Mouse (Mus musculus) neutrophil, adult 5-6 weeks (primary cell): ENCODE results near the gene Zfp950. TPM values are rescaled to one million over a fixed set of nuclear protein-coding genes. Genes with fewer than 3 reads are reported as not detected.
A peak's percentile ranks its signal among the peaks of the same experiment; 100 is the strongest.
"Not testable (repeated sequence)": the region's sequence is repeated elsewhere in the genome, so short reads cannot be mapped to it uniquely, and the experiment has no call there.

Experiments used
- ATAC-seq: fragments of 151-379, 151-347 bp; 2 replicates; pipeline ENCODE4 v1.8.0; 2017; ENCODE audit warnings: mild to moderate bottlenecking, moderate TSS enrichment; ENCODE audit not compliant: insufficient number of reproducible peaks, poor library complexity, low FRiP score, severe bottlenecking; ENCODE audit errors: extremely low read depth
- total RNA-seq: library from RNA; stranded (forward); fragments of 200-1000 nt; gene quantifications from 2 replicates; pipeline ENCODE4 v1.2.3, GENCODE M21; 2017

Gene Zfp950
- 63.4 and 84.0 TPM in 2 replicates for total RNA-seq

DNA sequence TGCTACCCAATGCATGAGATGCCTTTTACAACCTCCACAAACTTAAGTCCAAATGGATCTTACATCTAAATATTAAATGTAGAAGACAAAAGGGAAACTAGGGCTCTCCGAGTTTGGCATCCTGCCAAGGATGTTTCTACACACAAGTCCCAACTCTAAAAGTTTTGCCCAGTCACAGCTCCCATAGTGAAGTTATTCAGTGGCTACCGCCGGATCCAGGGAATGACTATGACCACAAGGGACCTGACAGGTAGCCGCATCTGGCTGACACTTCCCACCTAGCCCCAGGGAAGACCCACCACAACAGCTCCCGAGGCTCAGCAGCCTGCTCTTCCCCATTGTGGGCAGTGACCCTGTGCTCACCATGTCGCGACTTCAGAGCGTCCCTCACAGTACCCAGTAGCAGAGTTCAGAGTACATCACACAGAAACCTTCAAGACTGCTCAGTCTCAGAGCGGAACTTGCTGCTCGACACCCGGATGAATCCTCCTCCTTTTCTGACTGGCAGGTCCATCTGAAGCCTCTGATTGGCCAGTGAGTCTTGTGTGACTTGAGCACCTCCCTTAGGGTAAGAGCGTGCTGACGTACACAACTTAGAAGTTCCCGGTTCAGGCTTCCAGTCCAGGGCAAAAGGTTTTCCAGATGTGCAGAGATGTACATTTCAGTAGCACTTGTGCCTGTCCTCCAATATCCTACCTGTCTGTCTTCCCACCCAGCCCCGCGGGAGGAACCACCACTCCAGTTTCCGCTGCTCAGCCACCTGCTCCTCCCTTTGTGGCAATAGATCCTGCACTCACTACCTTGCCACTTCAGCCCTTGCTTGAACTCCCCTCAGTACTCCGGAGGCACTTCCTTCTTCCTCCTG is at the start of gene Zfp950:
Gene Zfp950, minus strand, starts transcription at position 499 of the 865 bp plus-strand sequence.
- peak; percentile 100 for ATAC-seq

- ATAC-seq = not testable (repeated sequence)
These were observed 43.0 kb upstream of the Zfp950 start, which contains the start of gene Gm6020 for GRCm38 (mm10) chr19:61183590-61183989. Gm6020 (plus strand) TSS chr19:61183890.

DNA sequence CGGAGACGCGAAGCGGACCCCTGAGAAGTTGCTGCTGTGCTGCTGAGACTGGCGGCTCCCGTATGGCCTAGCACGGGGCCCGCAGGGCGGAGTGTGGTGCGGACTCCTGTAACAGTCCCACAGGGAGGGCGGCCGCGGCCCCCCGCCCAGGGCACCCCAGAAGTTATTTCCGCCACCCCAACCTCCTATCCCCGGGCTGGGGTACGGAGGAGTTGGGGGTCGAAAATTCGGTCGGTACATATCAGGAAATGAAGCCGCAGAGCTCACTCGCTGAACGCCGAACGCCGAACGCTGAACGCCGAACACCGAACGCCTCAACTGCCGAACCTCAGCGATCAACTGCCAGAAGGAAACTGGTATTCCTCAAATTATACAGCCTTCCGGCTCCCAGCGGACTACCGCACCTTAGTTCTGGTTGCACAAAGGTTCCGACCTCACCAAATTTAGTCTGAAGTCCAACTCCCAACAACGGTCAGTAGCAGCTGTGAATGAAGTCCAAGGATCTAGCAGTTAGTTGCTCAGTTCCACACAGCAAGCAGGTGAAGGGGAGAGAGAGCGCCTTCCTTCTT is 35.2 kb upstream of the Zfp950 start, which contains the start of gene Gm7102:
Gene Gm7102, minus strand, starts transcription at position 554 of the 569 bp plus-strand sequence.
- no peak for ATAC-seq

- ATAC-seq = peak; percentile 61
These were observed 11.2 kb upstream of the Zfp950 start for GRCm38 (mm10) chr19:61151701-61152420.

DNA sequence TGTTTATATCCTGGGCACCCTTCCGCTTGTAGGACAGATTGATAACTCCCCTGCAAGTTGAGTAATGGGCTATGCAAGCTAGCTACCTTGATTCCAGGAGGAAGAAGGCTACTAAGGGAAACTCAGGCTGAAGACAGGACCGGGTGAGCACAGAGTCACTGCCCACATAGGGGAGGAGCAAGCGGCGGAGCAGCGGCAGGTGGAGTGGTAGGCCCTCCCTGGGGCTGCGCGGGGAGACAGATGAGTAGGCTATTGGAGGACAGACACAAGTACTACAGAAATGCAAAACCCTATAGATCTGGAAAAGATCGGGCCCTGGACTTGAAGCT is 10.7 kb upstream of the Zfp950 start:
- peak; percentile 77 for ATAC-seq

DNA sequence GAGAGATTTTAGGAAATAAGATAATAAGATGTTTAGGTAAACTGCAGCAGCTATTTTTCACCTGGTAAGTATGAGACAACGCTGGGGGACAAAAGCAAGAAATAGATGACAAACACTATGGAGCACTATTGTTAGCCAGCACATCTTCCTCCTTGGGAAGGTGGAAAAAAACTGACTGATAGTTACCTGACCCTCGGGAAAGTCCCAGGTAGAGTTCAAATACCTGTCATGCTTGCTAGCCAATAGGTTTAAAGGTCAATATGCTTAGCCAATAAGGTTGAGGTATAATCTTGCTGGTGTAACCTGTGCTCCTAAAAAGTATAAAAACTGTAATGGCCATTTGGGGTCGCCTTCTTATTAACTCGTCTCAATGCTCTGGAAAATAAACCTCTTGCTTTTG is 659 bp upstream of the Zfp950 start:
- ATAC-seq = no peak

- no peak for ATAC-seq
These were observed 2.0 kb downstream of the Zfp950 start for GRCm38 (mm10) chr19:61138655-61139054.

GRCm38 (mm10) chr19:61131096-61131495 is 9.5 kb downstream of the Zfp950 start:
- ATAC-seq = no peak

- no peak for ATAC-seq
These were observed 30.5 kb downstream of the Zfp950 start for GRCm38 (mm10) chr19:61110184-61110583.

DNA sequence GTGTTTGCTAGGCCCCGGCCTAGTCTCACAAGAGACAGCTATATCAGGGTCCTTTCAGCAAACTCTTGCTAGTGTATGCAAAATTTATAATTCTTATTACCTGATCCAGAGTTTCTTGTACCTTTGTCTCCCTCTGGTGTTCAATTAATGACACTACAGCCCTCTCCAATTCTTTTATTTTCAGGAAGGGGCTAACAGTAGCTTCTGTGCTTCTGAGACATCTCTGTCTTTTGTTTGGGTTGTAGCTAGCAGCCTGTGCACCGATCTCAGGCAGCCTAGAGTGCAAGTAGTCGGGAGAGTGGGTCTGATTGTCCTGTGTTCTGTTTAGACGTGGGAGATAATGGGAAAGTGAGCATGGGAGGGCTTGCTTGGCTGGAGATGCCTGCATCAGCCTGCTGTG is 42.9 kb downstream of the Zfp950 start:
- peak; percentile 76 for ATAC-seq

- ATAC-seq = no peak
These were observed 43.9 kb downstream of the Zfp950 start for GRCm38 (mm10) chr19:61096776-61097175.

DNA sequence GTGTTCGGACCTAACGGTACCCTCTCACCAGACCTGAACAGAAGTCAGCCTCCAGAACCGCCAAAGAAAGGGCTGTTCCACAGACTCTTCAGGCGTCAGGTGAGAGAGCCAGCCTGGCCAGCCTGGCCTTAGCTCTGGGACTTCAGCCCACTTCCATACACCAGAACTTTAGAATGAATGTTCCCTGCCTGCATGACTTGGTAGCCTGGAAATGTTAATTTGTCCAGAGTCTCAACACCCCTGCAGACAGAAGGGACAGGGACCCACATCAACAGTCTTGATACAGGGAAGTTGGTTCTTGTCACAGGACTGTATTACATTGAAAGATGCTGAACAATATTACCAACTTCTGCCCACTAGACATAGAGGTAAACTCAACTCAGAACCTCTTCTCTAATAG is 50.1 kb downstream of the Zfp950 start:
- no peak for ATAC-seq

- no peak for ATAC-seq
These were observed 51.6 kb downstream of the Zfp950 start for GRCm38 (mm10) chr19:61089001-61089400.

DNA sequence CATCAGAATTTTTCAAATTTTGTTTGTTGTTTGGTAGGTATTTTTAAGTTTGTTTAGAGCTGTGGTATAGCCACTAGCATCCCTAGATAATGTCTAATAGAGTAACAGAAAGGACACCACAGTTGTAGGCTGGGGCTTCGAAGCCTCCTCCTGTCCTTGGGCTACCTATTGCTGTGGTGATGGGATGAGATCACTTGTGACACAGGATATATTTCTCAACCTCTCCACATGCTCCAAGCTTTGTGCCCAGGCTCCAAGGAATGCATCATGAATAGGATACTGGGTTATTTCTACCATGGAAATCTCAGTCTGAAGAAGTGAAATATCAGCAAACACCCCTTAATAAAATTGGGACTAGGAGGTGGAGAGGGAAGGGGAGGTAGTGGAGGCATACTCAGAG is 52.9 kb downstream of the Zfp950 start:
- ATAC-seq = no peak

DNA sequence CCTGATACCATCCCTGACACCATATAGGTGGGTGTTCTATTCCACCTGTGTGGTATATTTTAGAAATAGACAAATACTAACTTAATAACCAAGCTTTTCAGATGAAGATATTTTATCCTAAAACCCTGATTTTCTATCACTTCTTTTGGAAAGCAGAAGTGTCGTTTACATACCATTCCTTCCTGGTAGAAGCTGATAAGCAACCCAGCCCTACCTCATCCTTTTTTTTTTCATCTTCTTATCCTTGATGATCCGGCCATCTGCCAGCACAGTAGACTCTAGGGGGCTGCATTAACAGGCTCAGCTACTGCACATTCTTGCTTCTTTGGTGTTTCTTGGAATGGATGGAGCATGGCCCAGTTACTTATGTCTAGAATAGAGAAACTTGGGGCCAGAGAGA is 55.4 kb downstream of the Zfp950 start:
- ATAC-seq = no peak

DNA sequence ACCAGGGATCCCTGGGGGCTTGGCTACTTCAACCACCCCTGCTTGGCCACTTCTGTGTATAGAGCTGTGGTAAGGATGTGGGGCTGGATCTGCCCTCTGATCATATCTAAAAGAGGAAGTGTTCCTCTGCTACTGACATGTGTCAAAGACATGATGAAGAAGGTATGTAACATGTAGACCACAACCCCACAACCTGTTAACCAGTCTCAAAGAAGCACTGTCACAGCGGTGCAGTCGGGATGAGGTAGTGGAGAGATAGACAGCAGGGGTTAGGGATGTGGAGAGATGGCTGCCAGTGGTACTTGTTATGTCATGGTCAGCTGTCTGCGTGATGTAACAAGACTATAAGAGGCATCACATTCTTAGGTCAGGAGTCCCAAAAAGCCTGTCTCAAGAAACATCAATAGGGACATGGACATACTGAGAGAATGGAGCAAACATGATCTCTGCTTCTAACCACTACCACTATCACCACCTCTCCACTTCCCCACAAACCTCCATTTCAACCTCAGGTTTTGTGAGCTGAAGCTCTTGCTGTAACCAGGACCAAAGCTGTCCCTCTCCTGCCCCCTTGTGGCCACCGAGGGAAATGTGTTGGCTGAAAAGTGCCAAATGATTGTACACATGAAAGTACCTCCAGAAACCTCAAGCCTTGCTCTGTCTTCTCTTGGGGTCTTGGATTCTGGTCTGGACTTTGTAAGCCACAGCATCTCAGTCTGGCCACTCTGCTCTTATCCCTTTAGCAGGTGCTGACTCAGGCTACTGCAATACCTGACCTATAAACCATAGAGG is 56.3 kb downstream of the Zfp950 start:
- ATAC-seq = peak; percentile 85

DNA sequence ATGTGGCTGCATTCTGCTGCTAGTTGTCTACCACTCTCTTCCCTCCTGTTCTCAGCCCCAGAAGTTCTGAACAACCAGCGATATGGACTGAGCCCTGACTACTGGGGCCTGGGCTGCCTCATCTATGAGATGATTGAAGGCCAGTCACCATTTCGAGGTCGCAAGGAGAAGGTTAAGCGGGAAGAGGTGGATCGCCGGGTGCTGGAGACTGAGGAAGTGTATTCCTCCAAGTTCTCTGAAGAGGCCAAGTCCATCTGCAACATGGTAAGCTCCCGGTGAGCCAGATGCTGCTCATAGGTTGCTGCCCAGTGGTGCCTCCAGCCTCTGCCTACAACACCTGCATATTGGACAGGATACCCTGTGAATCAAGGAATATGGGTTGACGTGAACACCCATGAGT is 57.6 kb downstream of the Zfp950 start:
- no peak for ATAC-seq

DNA sequence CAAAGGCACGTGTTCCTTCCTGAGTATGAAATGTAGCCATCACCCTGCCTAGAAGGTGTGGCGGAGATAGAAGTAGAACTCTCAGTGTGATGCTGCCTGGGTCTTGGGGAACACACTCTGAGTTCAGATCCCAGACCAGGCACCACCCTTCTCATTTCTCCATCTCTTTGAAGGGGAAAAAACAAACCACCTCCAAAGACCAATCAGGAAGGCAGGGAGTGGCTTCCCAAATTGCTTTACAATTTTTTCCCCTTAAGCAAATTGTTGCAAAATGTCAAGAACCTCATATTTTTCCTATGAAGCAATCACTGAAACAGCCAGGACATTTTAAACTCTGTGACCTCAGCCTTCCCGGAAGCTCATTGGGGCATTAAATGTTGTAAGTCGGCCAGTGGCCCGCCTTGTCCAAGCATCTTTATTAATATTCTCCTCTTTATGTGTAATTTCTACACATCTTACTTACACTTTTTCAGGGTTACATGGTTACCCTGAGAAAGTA is 60.3 kb downstream of the Zfp950 start:
- ATAC-seq = no peak

DNA sequence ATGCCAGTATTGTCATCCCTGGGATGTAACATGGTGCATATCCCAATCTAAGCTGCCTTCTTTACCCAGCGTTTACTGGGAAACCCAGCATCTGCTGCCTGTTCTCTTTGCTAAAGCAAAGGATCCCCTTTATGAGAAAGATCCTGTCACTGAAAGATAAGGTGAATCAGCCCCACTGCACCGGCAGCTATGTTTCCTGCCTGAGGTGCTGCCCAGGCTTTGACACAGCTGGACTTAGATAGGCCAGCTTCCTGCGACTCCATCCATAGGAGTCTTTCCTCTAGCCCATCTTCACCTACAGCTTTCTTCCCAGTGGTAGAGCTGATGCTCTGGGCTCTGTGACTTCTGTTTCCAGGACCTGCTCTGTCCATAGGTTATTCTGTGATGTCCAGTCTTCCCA is 62.0 kb downstream of the Zfp950 start:
- ATAC-seq = no peak
